Comparison of ENCODE assay signal across 12 mouse cellular contexts in genomic region chr10:81459399-81459798, GRCm38 (mm10). TPM values are rescaled to one million over a fixed set of nuclear protein-coding genes. Genes with fewer than 3 reads are reported as not detected.
"Had no signal": no experiment of that assay in that cellular context is flagged by ENCODE, and none has a peak within 500 bp of the region (broad histone marks: within the 10 kb centered on the region; RNA-seq: fewer than 3 reads in every experiment).

No protein-coding gene starts in this region.

- DNase-seq: kidney, adult 18-20 months; kidney, adult 9 months; kidney, postnatal 14 days; kidney, postnatal 4 days; liver; lung, adult 18-20 months; lung, postnatal 10 days; lung, postnatal 36 days; right cerebral cortex, adult 18-20 months; thymus, adult 2 months; thymus, postnatal 14 days had no signal

RNA-seq across cellular contexts. Expression of gene Celf5, which starts 23.1 kb away (rescaled TPM):
- total RNA-seq: neutrophil, adult 5-6 weeks had no signal
